Mouse (Mus musculus) bone marrow macrophage, adult 2 months (primary cell): ENCODE data around the gene Vmn1r131.
"Not testable (repeated sequence)": the region's sequence is repeated elsewhere in the genome, so short reads cannot be mapped to it uniquely, and the experiment has no call there.

ENCODE experiments used
- CTCF ChIP-seq: IDR thresholded peaks from 2 replicates; pipeline ENCODE4 v1.5.1; 2012; ENCODE audit warnings: low read depth, mild to moderate bottlenecking, low read length, moderate library complexity
- POLR2A ChIP-seq: IDR thresholded peaks from 2 replicates; pipeline ENCODE4 v1.6.1; 2012; ENCODE audit warnings: mild to moderate bottlenecking, low read depth, low read length, borderline replicate concordance

- TF ChIP-seq CTCF, POLR2A: not testable (repeated sequence)
Measured at GRCm38 (mm10) chr7:21545990-21546389, at the start of gene Vmn1r131.
